Mouse (Mus musculus): ENCODE measurements at regions not wholly inside any gene's neighbourhood (a gene's known extent, or its start where the extent isn't known, plus 50 kb on each side); places are given as distances from the start of the nearest gene placed in this dataset.
"Not testable (repeated sequence)": the region's sequence is repeated elsewhere in the genome, so short reads cannot be mapped to it uniquely, and the experiment has no call there.

GRCm38 (mm10) chr12:64788761-64789160 lies 128.9 kb upstream of the Gm527 start:
- no peak for DNase-seq (ENCODE audit: low read depth, low spot score)

- DNase-seq (ENCODE audit: low read depth, low spot score) = not testable (repeated sequence)
These were observed 109.2 kb upstream of the Gm527 start for GRCm38 (mm10) chr12:64808492-64808891.

DNA sequence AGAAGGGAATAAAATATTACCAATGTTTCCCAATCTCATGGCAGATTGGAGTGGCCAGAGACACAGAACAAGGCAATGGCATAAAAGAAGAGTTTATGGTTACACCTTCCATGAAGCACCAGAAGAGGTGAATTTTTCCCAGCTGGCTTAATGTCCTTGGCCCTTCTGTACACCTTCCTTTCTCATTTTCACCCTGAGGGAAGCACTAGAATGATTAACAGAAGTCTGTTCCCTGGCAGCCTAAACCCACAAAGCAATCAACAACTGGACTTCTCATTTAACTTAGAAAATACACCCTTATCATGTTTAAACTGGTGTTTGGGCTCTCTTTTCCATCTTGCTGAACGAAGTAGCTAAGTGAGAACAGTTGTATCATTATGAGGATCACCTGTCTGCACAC lies 107.6 kb upstream of the Gm527 start:
- DNase-seq (ENCODE audit: low read depth, low spot score) = no peak

- DNase-seq (ENCODE audit: low read depth, low spot score) = no peak
These were observed 101.8 kb upstream of the Gm527 start for GRCm38 (mm10) chr12:64815871-64816270.

DNA sequence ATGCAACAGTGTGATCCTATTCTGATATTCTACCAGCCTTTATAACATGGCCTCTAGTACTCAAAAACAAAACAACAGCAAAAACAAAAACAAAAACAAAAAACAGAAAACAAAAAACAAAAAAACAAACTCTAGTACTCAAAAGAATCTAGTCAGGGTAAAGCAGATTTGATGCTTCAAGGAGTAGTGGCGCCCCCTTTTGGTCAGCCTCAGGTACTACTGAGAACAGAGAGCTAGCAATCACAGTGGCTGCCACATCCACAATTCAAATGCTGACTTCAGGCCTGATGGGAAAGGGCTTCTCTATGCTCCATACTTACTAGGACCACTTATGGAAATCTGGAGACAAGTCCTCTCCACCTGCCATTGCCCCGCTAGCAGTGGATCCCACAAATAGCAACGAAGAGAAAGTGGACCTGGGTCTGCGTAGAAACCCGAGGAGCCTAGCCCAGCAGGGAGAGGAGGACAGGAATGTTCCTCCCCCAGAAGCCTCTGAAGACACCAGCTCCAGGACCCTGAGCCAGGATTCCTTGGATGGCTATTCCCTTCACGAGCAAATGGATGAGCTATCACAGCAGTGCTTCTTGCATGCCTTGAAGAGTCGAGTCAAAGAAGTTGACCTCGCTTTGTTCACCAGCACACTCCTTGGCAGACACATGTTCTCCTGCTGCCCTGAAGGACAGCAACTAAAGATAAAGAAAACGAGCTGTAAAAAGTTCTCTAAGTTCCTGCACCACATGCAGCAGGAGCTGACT lies 100.5 kb upstream of the Gm527 start:
- peak; percentile 50 for DNase-seq (ENCODE audit: low read depth, low spot score)

GRCm38 (mm10) chr12:64820722-64821121 lies 97.0 kb upstream of the Gm527 start:
- no peak for DNase-seq (ENCODE audit: low read depth, low spot score)

GRCm38 (mm10) chr12:64829662-64830249 lies 88.0 kb upstream of the Gm527 start:
- peak; percentile 61 for DNase-seq (ENCODE audit: low read depth, low spot score)

GRCm38 (mm10) chr12:64832313-64833151 lies 85.2 kb upstream of the Gm527 start:
- no peak for DNase-seq (ENCODE audit: low read depth, low spot score)

DNA sequence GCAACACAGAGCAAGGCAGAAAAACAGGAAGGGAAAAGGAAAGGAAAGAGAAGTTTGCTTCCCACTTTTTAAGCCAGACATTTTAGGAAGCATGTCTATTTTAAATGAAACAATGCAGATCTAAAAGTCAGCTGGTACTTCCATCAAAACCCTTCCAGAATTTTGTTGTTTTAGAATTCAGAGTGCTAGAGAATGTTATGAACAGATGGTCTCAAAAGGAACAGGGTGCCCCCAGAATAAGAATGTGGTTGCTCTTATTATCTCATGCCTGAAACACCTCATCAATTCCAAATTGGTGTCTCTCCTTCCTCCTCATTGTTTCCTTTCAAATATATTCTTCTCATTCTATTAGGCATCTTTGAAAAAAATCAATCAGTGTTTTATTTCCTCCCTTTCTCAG lies 60.0 kb upstream of the Gm527 start:
- DNase-seq (ENCODE audit: low read depth, low spot score) = no peak
